ENCODE assay signal across 12 mouse cellular contexts in the genomic region with DNA sequence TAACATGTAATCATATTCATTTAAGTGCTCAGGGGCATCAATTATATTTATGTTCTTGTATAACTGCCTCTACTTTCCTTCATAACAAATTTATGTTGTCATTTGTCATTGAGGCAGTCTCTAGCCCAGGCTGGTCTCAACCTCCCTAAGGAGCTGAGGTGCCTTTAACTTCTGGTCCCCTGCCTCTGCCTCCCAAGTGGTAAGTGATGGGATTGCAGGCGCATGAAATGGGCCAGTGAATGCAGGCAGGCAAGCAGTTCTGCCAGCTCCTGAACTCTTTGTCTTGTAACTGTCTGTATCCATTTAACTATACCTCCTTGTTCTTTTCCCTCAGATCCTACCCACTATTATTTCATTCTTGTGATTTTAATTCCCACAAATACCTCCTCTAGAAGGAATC. TPM values are rescaled to one million over a fixed set of nuclear protein-coding genes. Genes with fewer than 3 reads are reported as not detected.
DNase-seq lines count a peak whose midpoint lies in the region; ATAC-seq and TF ChIP-seq lines count a peak whose summit lies in the region.
"Had no signal": no experiment of that assay in that cellular context is flagged by ENCODE, and none has a peak within 500 bp of the region (broad histone marks: within the 10 kb centered on the region; RNA-seq: fewer than 3 reads in every experiment).

No protein-coding gene starts in this region.

- TF ChIP-seq POLR2A in liver, adult 2 months (IDR thresholded peaks at IDR 0.05; ENCODE audit: extremely low read depth, insufficient read depth, low read length), result no peak

- no peak overlapping the region for H3K9ac ChIP-seq in liver, adult 2 months (ENCODE audit: low read depth, low read length)
- no peak overlapping the region for H3K9ac ChIP-seq in liver, embryonic 11.5 days (ENCODE audit: low read depth, low read length)
- H3K9ac ChIP-seq: embryonic facial prominence, embryonic 15.5 days; limb, embryonic 13.5 days had no signal

- TF ChIP-seq CTCF in liver, adult 2 months (IDR thresholded peaks at IDR 0.05; ENCODE audit: low read depth, low read length), result peak; percentile 40; the same call in 1 of the 2 replicates
- peak; percentile 29; the same call in 1 of the 2 replicates for TF ChIP-seq CTCF in G1E (IDR thresholded peaks at IDR 0.05; ENCODE audit: low read depth, low read length)

- H3K27me3 ChIP-seq in liver, adult 2 months (ENCODE audit: control insufficient read depth, insufficient read depth, low read length), result no peaks in the 10 kb centered on the region
- no peaks in the 10 kb centered on the region for H3K27me3 ChIP-seq in liver, embryonic 11.5 days (replicated peaks; ENCODE audit: control insufficient read depth, insufficient read depth, low read length)
- no peaks in the 10 kb centered on the region for H3K27me3 ChIP-seq in G1E (ENCODE audit: insufficient read depth, low read length)
- H3K27me3 ChIP-seq: embryonic facial prominence, embryonic 15.5 days; limb, embryonic 13.5 days had no signal

- WGBS in liver, adult 2 months, result 50% methylated on average over 1 of the region's 1 CpGs
- WGBS in liver, embryonic 11.5 days, result 14% methylated on average over 1 of the region's 1 CpGs

- ATAC-seq in liver, embryonic 11.5 days (replicated peaks; ENCODE audit: low FRiP score), result no peak
- 0 out of 2 replicates have a peak, but pooled peaks have one; percentile 15 for ATAC-seq in G1E (ENCODE audit: extremely low read depth, insufficient number of reproducible peaks, low FRiP score, poor library complexity, severe bottlenecking)
- ATAC-seq in megakaryocyte-erythroid progenitor cell, adult 5-6 weeks (replicated peaks; ENCODE audit: low FRiP score, low TSS enrichment, poor library complexity, severe bottlenecking), result peak; percentile 87
- ATAC-seq: intestine, embryonic 16.5 days had no signal

- no peak overlapping the region for H3K4me3 ChIP-seq in liver, adult 2 months (ENCODE audit: insufficient read depth, low read depth, low read length)
- H3K4me3 ChIP-seq in liver, embryonic 11.5 days (ENCODE audit: low read depth, low read length), result no peak overlapping the region
- no peak overlapping the region for H3K4me3 ChIP-seq in G1E (ENCODE audit: low read depth, low read length)
- H3K4me3 ChIP-seq: embryonic facial prominence, embryonic 15.5 days; heart, embryonic 10.5 days; limb, embryonic 13.5 days had no signal

- H3K27ac ChIP-seq in liver, adult 2 months (replicated peaks; ENCODE audit: insufficient read depth, low read depth, low read length), result no peak overlapping the region
- H3K27ac ChIP-seq in liver, embryonic 11.5 days (ENCODE audit: low read depth, low read length), result no peak overlapping the region
- H3K27ac ChIP-seq: embryonic facial prominence, embryonic 15.5 days; heart, embryonic 10.5 days; limb, embryonic 13.5 days had no signal

- no peaks in the 10 kb centered on the region for H3K4me1 ChIP-seq in liver, adult 2 months (ENCODE audit: control insufficient read depth, insufficient read depth, low read length)
- H3K4me1 ChIP-seq in liver, embryonic 11.5 days (replicated peaks; ENCODE audit: control insufficient read depth, insufficient read depth, low read length), result no peaks in the 10 kb centered on the region
- no peaks in the 10 kb centered on the region for H3K4me1 ChIP-seq in G1E (ENCODE audit: insufficient read depth, low read depth, low read length)
- H3K4me1 ChIP-seq: embryonic facial prominence, embryonic 15.5 days; heart, embryonic 10.5 days; limb, embryonic 13.5 days had no signal

- H3K4me2 ChIP-seq in liver, embryonic 11.5 days, result no peak overlapping the region
- H3K4me2 ChIP-seq: embryonic facial prominence, embryonic 15.5 days; limb, embryonic 13.5 days had no signal

- H3K9me3 ChIP-seq in liver, embryonic 11.5 days (ENCODE audit: control insufficient read depth, low read length), result no peaks in the 10 kb centered on the region
- H3K9me3 ChIP-seq in G1E (replicated peaks), result no peaks in the 10 kb centered on the region
- H3K9me3 ChIP-seq: embryonic facial prominence, embryonic 15.5 days; heart, embryonic 10.5 days; limb, embryonic 13.5 days had no signal

- no peaks in the 10 kb centered on the region for H3K79me2 ChIP-seq in liver, adult 2 months (ENCODE audit: control insufficient read depth, insufficient read depth, low read length)

- H3K36me3 ChIP-seq in liver, adult 2 months (ENCODE audit: control insufficient read depth, insufficient read depth, low read length), result no peaks in the 10 kb centered on the region
- H3K36me3 ChIP-seq in liver, embryonic 11.5 days (ENCODE audit: control insufficient read depth, insufficient read depth, low read length), result no peaks in the 10 kb centered on the region
- H3K36me3 ChIP-seq in G1E (replicated peaks), result no peaks in the 10 kb centered on the region
- H3K36me3 ChIP-seq: embryonic facial prominence, embryonic 15.5 days; heart, embryonic 10.5 days; limb, embryonic 13.5 days had no signal

- peak; percentile 17 to 19 for DNase-seq in cerebellum, postnatal 10 days
- DNase-seq in cerebellum, postnatal 36 days, result no peak
- no peak for DNase-seq in liver, adult 2 months (ENCODE audit: extremely low read depth, low read depth, low spot score)
- DNase-seq in liver, embryonic 11.5 days (ENCODE audit: low spot score), result no peak
- no peak for DNase-seq in G1E (ENCODE audit: low spot score)
- no peak for DNase-seq in ovary, postnatal 36 days (ENCODE audit: low spot score)
- no peak for DNase-seq in kidney, adult 9 months

RNA-seq across cellular contexts. Expression of a gene that starts 31.4 kb away (rescaled TPM):
- total RNA-seq in liver, adult 2 months (2014; rRNA removed), result 0.40 and 0.46 TPM in 2 replicates
- polyA plus RNA-seq in liver, adult 2 months (2012; rRNA removed), result 0.04 and 0.06 TPM in 2 replicates
- 3.0 and 3.3 TPM in 2 replicates for polyA plus RNA-seq in liver, embryonic 11.5 days (2014; fragmentation: Nextera tagmentation; extraction: Ambion mirVana)
- total RNA-seq in G1E (2014; fragmentation: Nextera tagmentation) (not detected in 2 replicates), G1E (2017) (0.05 and 0.12 TPM in 2 replicates)
- not detected in 2 replicates for polyA plus RNA-seq in G1E (2012)
- total RNA-seq in megakaryocyte-erythroid progenitor cell, adult 5-6 weeks (2014; fragmentation: Nextera tagmentation), result not detected in 2 replicates
- not detected in 2 replicates for total RNA-seq in megakaryocyte-erythroid progenitor cell, adult 5-6 weeks (2017)

RNA-seq across cellular contexts. Expression of a gene that starts 58.5 kb away (rescaled TPM):
- 1.7 and 2.6 TPM in 2 replicates for total RNA-seq in liver, adult 2 months (2014; rRNA removed)
- 0.66 and 0.71 TPM in 2 replicates for polyA plus RNA-seq in liver, adult 2 months (2012; rRNA removed)
- 10.0 and 11.2 TPM in 2 replicates for polyA plus RNA-seq in liver, embryonic 11.5 days (2014; fragmentation: Nextera tagmentation; extraction: Ambion mirVana)
- 8.1 and 9.8 TPM in 2 replicates for total RNA-seq in G1E (2014; fragmentation: Nextera tagmentation)
- 9.8 and 11.9 TPM in 2 replicates for total RNA-seq in G1E (2017)
- polyA plus RNA-seq in G1E (2012), result 0.42 and 0.64 TPM in 2 replicates
- 5.7 and 13.5 TPM in 2 replicates for total RNA-seq in megakaryocyte-erythroid progenitor cell, adult 5-6 weeks (2014; fragmentation: Nextera tagmentation)
- 9.2 and 10.0 TPM in 2 replicates for total RNA-seq in megakaryocyte-erythroid progenitor cell, adult 5-6 weeks (2017)

Comparison
In these comparisons a context has a peak if more than half of its experiments do, and no peak if none do; other contexts are left out.
1. DNase-seq: peak in cerebellum, postnatal 10 days (2 of 2); none in cerebellum, postnatal 36 days (0 of 2), liver, adult 2 months (single experiment), liver, embryonic 11.5 days (single experiment), G1E (single experiment), ovary, postnatal 36 days (single experiment) and kidney, adult 9 months (single experiment).